Mouse (Mus musculus) embryonic facial prominence, embryonic 14.5 days (tissue): ENCODE data around the gene Ube2a. TPM values are rescaled to one million over a fixed set of nuclear protein-coding genes. Genes with fewer than 3 reads are reported as not detected.

Source experiments
- ATAC-seq: fragments of 200-750 bp; cut with Nextera tagmentation; 2 replicates; pipeline ENCODE4 v1.8.0; 2017; ENCODE audit warnings: low read depth, moderate number of reproducible peaks, moderate TSS enrichment
- DNase-seq: peaks from one replicate; pipeline ENCODE4 v3.0.0-alpha.2; 2015; ENCODE audit warnings: low spot score
- H3K27ac ChIP-seq: fragments of 300-500 bp; sonication (generic); replicated peaks from 2 replicates; pipeline ENCODE4 v1.5.1; 2014; ENCODE audit warnings: low read depth, mild to moderate bottlenecking, low read length, moderate library complexity
- H3K27me3 ChIP-seq: fragments of 300-500 bp; sonication (generic); replicated peaks from 2 replicates; pipeline ENCODE4 v1.6.1; 2014; ENCODE audit warnings: low read length; ENCODE audit not compliant: control insufficient read depth, insufficient read depth
- H3K36me3 ChIP-seq: fragments of 300-500 bp; sonication (generic); 2 replicates; pipeline ENCODE4 v1.6.1; 2014; ENCODE audit warnings: low read length, mixed read lengths; ENCODE audit not compliant: control insufficient read depth, insufficient read depth
- H3K4me1 ChIP-seq: fragments of 300-500 bp; sonication (generic); 2 replicates; pipeline ENCODE4 v1.6.1; 2014; ENCODE audit warnings: antibody characterized with exemption, low read length; ENCODE audit not compliant: control insufficient read depth, insufficient read depth
- H3K4me2 ChIP-seq: fragments of 300-500 bp; sonication (generic); 2 replicates; pipeline ENCODE4 v1.6.1; 2014; ENCODE audit warnings: low read depth, mild to moderate bottlenecking, low read length, moderate library complexity, mixed read lengths
- H3K4me3 ChIP-seq: fragments of 300-500 bp; sonication (generic); 2 replicates; pipeline ENCODE4 v1.5.1; 2014; ENCODE audit warnings: low read depth, mild to moderate bottlenecking, low read length
- H3K9ac ChIP-seq: fragments of 300-500 bp; sonication (generic); 2 replicates; pipeline ENCODE4 v1.6.1; 2014; ENCODE audit warnings: low read depth, mild to moderate bottlenecking, low read length, moderate library complexity, mixed read lengths
- H3K9me3 ChIP-seq: fragments of 300-500 bp; sonication (generic); 2 replicates; pipeline ENCODE4 v1.6.1; 2016; ENCODE audit warnings: low read length; ENCODE audit not compliant: control insufficient read depth
- WGBS: fragments of 180-500 bp; shearing (Covaris S2); extraction: QIAGEN DNeasy Blood & Tissue Kit; methylation state at CpG from one replicate; pipeline ENCODE4 v1.1.7; 2014; 5-methylcytosine and 5-hydroxymethylcytosine counted together
- polyA plus RNA-seq: library from polyadenylated mRNA; unstranded; fragments of >200 nt; fragmentation: Nextera tagmentation; extraction: Ambion mirVana; gene quantifications from 2 replicates; pipeline ENCODE4 v1.2.1, GENCODE M21; 2014

Gene Ube2a
- polyA plus RNA-seq, 1 experiment from 2014 or later, result 124 TPM

GRCm38 (mm10) chrX:36911343-36911742 is 37.6 kb downstream of the Ube2a start:
- DNase-seq, result no peak
- H3K9ac ChIP-seq, result no peak overlapping the region
- H3K4me1 ChIP-seq, result no peaks in the 10 kb centered on the region
- 50% methylated on average over 12 of the region's 12 CpGs for WGBS
- H3K36me3 ChIP-seq, result no peaks in the 10 kb centered on the region
- no peak overlapping the region for H3K4me3 ChIP-seq
- H3K4me2 ChIP-seq, result no peak overlapping the region
- ATAC-seq, result no peak
- no peaks in the 10 kb centered on the region for H3K27me3 ChIP-seq
- H3K27ac ChIP-seq, result no peak overlapping the region
- no peaks in the 10 kb centered on the region for H3K9me3 ChIP-seq

GRCm38 (mm10) chrX:36917749-36918148 is 44.0 kb downstream of the Ube2a start:
- Histone ChIP-seq H3K27ac (no peak overlapping the region), H3K4me1 (no peaks in the 10 kb centered on the region), H3K4me2 (no peak overlapping the region), H3K9ac (no peak overlapping the region), H3K36me3 (no peaks in the 10 kb centered on the region), H3K4me3 (no peak overlapping the region), H3K27me3 (no peaks in the 10 kb centered on the region), H3K9me3 (no peaks in the 10 kb centered on the region)
- ATAC-seq (no peak), DNase-seq (no peak)
- 71% methylated on average over 1 of the region's 1 CpGs for WGBS

GRCm38 (mm10) chrX:36921346-36921745 is 47.6 kb downstream of the Ube2a start:
- 0 out of 2 replicates have a peak, but pooled peaks cover 4% of the 10 kb centered on the region for H3K36me3 ChIP-seq
- DNase-seq (no peak), ATAC-seq (no peak)
- no peak overlapping the region for H3K9ac ChIP-seq
- H3K4me1 ChIP-seq, result no peaks in the 10 kb centered on the region
- H3K4me2 ChIP-seq, result no peak overlapping the region
- WGBS, result 84% methylated on average over 4 of the region's 4 CpGs
- H3K27ac ChIP-seq, result no peak overlapping the region
- H3K9me3 ChIP-seq, result no peaks in the 10 kb centered on the region
- no peak overlapping the region for H3K4me3 ChIP-seq
- H3K27me3 ChIP-seq, result no peaks in the 10 kb centered on the region

- Histone ChIP-seq H3K9me3 (no peaks in the 10 kb centered on the region), H3K4me2 (no peak overlapping the region), H3K27me3 (no peaks in the 10 kb centered on the region), H3K4me3 (no peak overlapping the region), H3K36me3 (0 out of 2 replicates have a peak, but pooled peaks cover 4% of the 10 kb centered on the region), H3K27ac (no peak overlapping the region), H3K4me1 (no peaks in the 10 kb centered on the region), H3K9ac (no peak overlapping the region)
- ATAC-seq (no peak), DNase-seq (no peak)
- WGBS, result 86% methylated on average over 4 of the region's 4 CpGs
Measured at GRCm38 (mm10) chrX:36928791-36929190, 55.1 kb downstream of the Ube2a start.

GRCm38 (mm10) chrX:36929694-36930093 is 56.0 kb downstream of the Ube2a start:
- Histone ChIP-seq H3K4me2 (no peak overlapping the region), H3K36me3 (0 out of 2 replicates have a peak, but pooled peaks cover 4% of the 10 kb centered on the region), H3K4me3 (no peak overlapping the region), H3K27me3 (no peaks in the 10 kb centered on the region), H3K4me1 (no peaks in the 10 kb centered on the region), H3K9me3 (no peaks in the 10 kb centered on the region), H3K9ac (no peak overlapping the region), H3K27ac (no peak overlapping the region)
- 70% methylated on average over 4 of the region's 4 CpGs for WGBS
- no peak for DNase-seq
- no peak for ATAC-seq

GRCm38 (mm10) chrX:36930574-36930973 is 56.9 kb downstream of the Ube2a start:
- DNase-seq (no peak), ATAC-seq (no peak)
- Histone ChIP-seq H3K27ac (no peak overlapping the region), H3K9me3 (no peaks in the 10 kb centered on the region), H3K27me3 (no peaks in the 10 kb centered on the region), H3K9ac (no peak overlapping the region), H3K4me2 (no peak overlapping the region), H3K4me3 (no peak overlapping the region), H3K4me1 (no peaks in the 10 kb centered on the region), H3K36me3 (no peaks in the 10 kb centered on the region)
- WGBS, result 43% methylated on average over 1 of the region's 1 CpGs

Other genes with a start within 250 kb of the Ube2a start
- 2.9 and 3.2 TPM in 2 replicates for gene Akap17b, start 228.5 kb upstream of the Ube2a start, polyA plus RNA-seq
- 1.5 and 1.9 TPM in 2 replicates for gene Slc25a43, start 130.2 kb upstream of the Ube2a start, polyA plus RNA-seq
- gene Slc25a5, start 78.2 kb upstream of the Ube2a start, polyA plus RNA-seq, result 555 and 588 TPM in 2 replicates
- gene C330007P06Rik, start 211 bp downstream of the Ube2a start, polyA plus RNA-seq, result 31.9 and 33.9 TPM in 2 replicates
- gene Nkrf, start 29.0 kb downstream of the Ube2a start, polyA plus RNA-seq, result 2.6 and 2.7 TPM in 2 replicates
- 30.5 and 37.3 TPM in 2 replicates for gene Sept6, start 117.9 kb downstream of the Ube2a start, polyA plus RNA-seq
- 0.30 and 0.35 TPM in 2 replicates for gene Sowahd, start 174.9 kb downstream of the Ube2a start, polyA plus RNA-seq
- 616 and 763 TPM in 2 replicates for gene Rpl39, start 211.5 kb downstream of the Ube2a start, polyA plus RNA-seq
- gene Upf3b, start 236.4 kb downstream of the Ube2a start, polyA plus RNA-seq, result 12.2 and 13.4 TPM in 2 replicates